Mouse (Mus musculus): ENCODE data around the gene Lekr1. TPM values are rescaled to one million over a fixed set of nuclear protein-coding genes. Genes with fewer than 3 reads are reported as not detected.

The Lekr1 gene
- polyA plus RNA-seq, 1 experiment from 2014 or later, result 8.9 TPM

DNA sequence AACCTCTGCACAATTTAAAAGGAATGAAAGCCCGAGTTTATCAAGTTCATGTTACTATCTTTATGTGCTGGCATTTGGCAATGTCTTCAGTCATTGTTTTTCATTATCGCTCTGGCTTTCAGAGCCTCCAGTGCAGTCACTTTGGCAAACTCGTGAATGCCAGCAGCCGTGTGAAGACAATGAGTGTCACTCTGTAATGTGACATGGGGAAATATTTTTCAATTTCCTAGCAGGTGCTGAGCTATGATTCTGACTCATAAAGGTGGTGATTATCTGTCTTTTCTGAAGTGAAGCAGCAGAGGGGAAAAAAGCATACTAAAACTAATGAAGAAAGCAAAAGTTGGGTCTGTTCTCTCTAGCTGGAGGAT, 177.1 kb downstream of the Lekr1 start:
- WGBS, result 66% methylated on average over 4 of the region's 4 CpGs
- no peak for ATAC-seq (ENCODE audit: insufficient number of reproducible peaks, insufficient read depth, low FRiP score, low TSS enrichment, low read depth)

GRCm38 (mm10) chr3:65844302-65844701, 178.3 kb downstream of the Lekr1 start:
- no peak overlapping the region for H3K9ac ChIP-seq
- no peak for ATAC-seq (ENCODE audit: insufficient number of reproducible peaks, insufficient read depth, low FRiP score, low TSS enrichment, low read depth)
- WGBS, result 85% methylated on average over 10 of the region's 10 CpGs

More for the DNA sequence above, 177.1 kb downstream of the Lekr1 start:
- Histone ChIP-seq H3K4me1 (peaks cover 7% of the 10 kb centered on the region; the same call in 1 of the 2 replicates), H3K27ac (no peak overlapping the region), H3K36me3 (no peaks in the 10 kb centered on the region), H3K9me3 (no peaks in the 10 kb centered on the region), H3K9ac (no peak overlapping the region), H3K27me3 (no peaks in the 10 kb centered on the region), H3K4me2 (no peak overlapping the region), H3K4me3 (no peak overlapping the region)

DNA sequence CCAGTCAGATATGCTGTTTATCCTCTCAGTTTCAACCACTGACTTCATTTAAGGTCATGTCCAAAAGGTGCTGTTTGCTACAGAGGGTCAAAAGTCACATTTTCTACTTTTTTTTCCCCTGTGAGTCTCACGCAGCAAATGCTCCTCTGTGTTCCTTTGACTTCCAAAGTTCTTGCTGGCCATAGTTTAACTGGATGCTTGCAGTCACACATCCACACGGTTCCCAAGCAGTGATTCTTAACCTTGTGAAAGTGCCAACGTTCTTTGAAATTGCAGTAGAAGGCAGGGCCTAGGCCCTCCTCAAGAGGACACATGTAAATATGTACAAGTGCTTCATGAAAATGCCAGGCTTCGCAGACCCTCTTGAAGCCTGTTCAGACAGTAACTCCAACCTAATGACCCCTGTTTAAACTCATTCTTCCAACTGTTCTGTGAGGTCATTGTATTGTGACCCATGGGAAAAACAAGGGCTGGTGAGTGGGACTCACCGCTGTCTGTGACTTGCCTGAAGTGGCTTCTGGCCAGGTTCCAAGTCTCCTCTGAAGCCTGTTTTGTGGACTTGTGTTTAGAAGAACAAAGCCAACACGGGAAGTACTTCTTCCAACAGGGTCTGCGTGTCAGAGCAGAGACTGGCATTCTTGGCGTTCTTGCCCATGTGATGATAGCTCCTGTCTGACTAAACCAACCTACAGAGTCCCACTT, 179.0 kb downstream of the Lekr1 start:
- Histone ChIP-seq H3K36me3 (no peaks in the 10 kb centered on the region), H3K9me3 (no peaks in the 10 kb centered on the region), H3K27ac (no peak overlapping the region), H3K4me2 (no peak overlapping the region), H3K9ac (no peak overlapping the region), H3K4me1 (peaks cover 7% of the 10 kb centered on the region; the same call in 1 of the 2 replicates), H3K4me3 (no peak overlapping the region), H3K27me3 (no peaks in the 10 kb centered on the region)
- no peak for ATAC-seq (ENCODE audit: insufficient number of reproducible peaks, insufficient read depth, low FRiP score, low TSS enrichment, low read depth)
- WGBS, result 78% methylated on average over 8 of the region's 8 CpGs

More at GRCm38 (mm10) chr3:65844302-65844701, 178.3 kb downstream of the Lekr1 start:
- Histone ChIP-seq H3K4me3 (no peak overlapping the region), H3K36me3 (no peaks in the 10 kb centered on the region), H3K4me1 (peaks cover 7% of the 10 kb centered on the region; the same call in 1 of the 2 replicates), H3K27me3 (no peaks in the 10 kb centered on the region), H3K4me2 (no peak overlapping the region), H3K9me3 (no peaks in the 10 kb centered on the region), H3K27ac (no peak overlapping the region)

DNA sequence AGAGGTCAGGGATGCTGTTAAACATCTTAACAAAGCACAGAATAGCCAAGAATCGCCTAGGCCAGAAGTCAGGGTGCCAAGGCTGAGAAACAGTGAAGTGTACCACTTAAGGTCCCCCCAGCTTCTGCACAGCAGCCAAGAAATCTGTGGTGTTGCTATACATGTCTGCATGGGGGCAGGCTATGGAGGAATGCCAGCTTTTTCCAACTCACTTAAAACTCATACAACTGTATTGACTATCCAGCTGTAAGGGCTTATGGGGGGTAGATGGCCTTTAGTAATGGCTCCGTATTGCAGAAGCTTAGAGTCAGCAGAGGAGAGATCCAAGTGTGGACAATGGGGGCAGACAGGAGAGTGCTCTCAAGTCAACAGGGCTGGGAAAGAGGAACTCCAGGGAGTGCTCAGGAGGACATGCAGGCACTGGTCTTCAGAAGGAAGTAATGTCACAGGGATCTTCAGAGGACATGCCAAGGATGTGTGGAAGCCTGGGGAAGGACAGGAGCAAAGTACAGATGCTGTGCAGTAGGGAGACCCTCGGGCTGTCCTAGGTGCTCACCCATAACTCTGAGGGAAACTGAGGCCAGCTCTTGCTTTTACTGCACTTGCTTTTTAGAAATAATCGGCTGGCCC, 181.2 kb downstream of the Lekr1 start:
- H3K27me3 ChIP-seq, result no peaks in the 10 kb centered on the region
- no peak overlapping the region for H3K4me3 ChIP-seq
- H3K36me3 ChIP-seq, result no peaks in the 10 kb centered on the region
- 84% methylated on average over 4 of the region's 4 CpGs for WGBS
- peaks cover 7% of the 10 kb centered on the region; the same call in 1 of the 2 replicates for H3K4me1 ChIP-seq
- no peak overlapping the region for H3K9ac ChIP-seq
- H3K4me2 ChIP-seq, result no peak overlapping the region
- no peak for ATAC-seq (ENCODE audit: insufficient number of reproducible peaks, insufficient read depth, low FRiP score, low TSS enrichment, low read depth)
- H3K9me3 ChIP-seq, result no peaks in the 10 kb centered on the region
- H3K27ac ChIP-seq, result no peak overlapping the region; the same call in 1 of the 2 replicates

GRCm38 (mm10) chr3:65853746-65854145, 187.7 kb downstream of the Lekr1 start:
- no peak for ATAC-seq (ENCODE audit: insufficient number of reproducible peaks, insufficient read depth, low FRiP score, low TSS enrichment, low read depth)
- 68% methylated on average over 5 of the region's 5 CpGs for WGBS
- peaks cover 3% of the 10 kb centered on the region; the same call in 1 of the 2 replicates for H3K27me3 ChIP-seq

GRCm38 (mm10) chr3:65855521-65855920, 189.5 kb downstream of the Lekr1 start:
- Histone ChIP-seq H3K9me3 (no peaks in the 10 kb centered on the region), H3K9ac (no peak overlapping the region), H3K4me1 (peaks cover 11% of the 10 kb centered on the region), H3K4me2 (no peak overlapping the region), H3K27ac (no peak overlapping the region), H3K36me3 (no peaks in the 10 kb centered on the region), H3K27me3 (peaks cover 11% of the 10 kb centered on the region), H3K4me3 (no peak overlapping the region)
- no peak for ATAC-seq (ENCODE audit: insufficient number of reproducible peaks, insufficient read depth, low FRiP score, low TSS enrichment, low read depth)
- 87% methylated on average over 5 of the region's 5 CpGs for WGBS

More at GRCm38 (mm10) chr3:65853746-65854145, 187.7 kb downstream of the Lekr1 start:
- Histone ChIP-seq H3K36me3 (no peaks in the 10 kb centered on the region), H3K4me3 (no peak overlapping the region), H3K9me3 (no peaks in the 10 kb centered on the region), H3K9ac (no peak overlapping the region), H3K4me1 (peaks cover 6% of the 10 kb centered on the region), H3K27ac (no peak overlapping the region), H3K4me2 (no peak overlapping the region)

- H3K27ac ChIP-seq, result no peak overlapping the region
- WGBS, result 51% methylated on average over 11 of the region's 11 CpGs
- H3K36me3 ChIP-seq, result no peaks in the 10 kb centered on the region
- peaks cover 19% of the 10 kb centered on the region for H3K4me1 ChIP-seq
- no peak overlapping the region for H3K4me3 ChIP-seq
- no peak overlapping the region; the same call in 1 of the 2 replicates for H3K4me2 ChIP-seq
- ATAC-seq (ENCODE audit: insufficient number of reproducible peaks, insufficient read depth, low FRiP score, low TSS enrichment, low read depth), result no peak
- no peaks in the 10 kb centered on the region for H3K9me3 ChIP-seq
- H3K9ac ChIP-seq, result no peak overlapping the region
- H3K27me3 ChIP-seq, result peaks cover 16% of the 10 kb centered on the region
These were observed 192.1 kb downstream of the Lekr1 start for GRCm38 (mm10) chr3:65858118-65858517.

GRCm38 (mm10) chr3:65858741-65859348, 192.8 kb downstream of the Lekr1 start:
- no peak overlapping the region for H3K27ac ChIP-seq
- H3K4me3 ChIP-seq, result no peak overlapping the region
- H3K4me2 ChIP-seq, result peak overlapping the region; percentile 17
- H3K9me3 ChIP-seq, result no peaks in the 10 kb centered on the region
- H3K27me3 ChIP-seq, result peaks cover 19% of the 10 kb centered on the region
- 12% methylated on average over 13 of the region's 13 CpGs for WGBS
- H3K9ac ChIP-seq, result no peak overlapping the region
- no peak for ATAC-seq (ENCODE audit: insufficient number of reproducible peaks, insufficient read depth, low FRiP score, low TSS enrichment, low read depth)
- no peaks in the 10 kb centered on the region for H3K36me3 ChIP-seq
- peaks cover 27% of the 10 kb centered on the region for H3K4me1 ChIP-seq

GRCm38 (mm10) chr3:65859750-65860149, 193.7 kb downstream of the Lekr1 start:
- Histone ChIP-seq H3K27ac (no peak overlapping the region), H3K36me3 (no peaks in the 10 kb centered on the region), H3K9ac (no peak overlapping the region), H3K4me3 (no peak overlapping the region), H3K4me2 (no peak overlapping the region), H3K9me3 (no peaks in the 10 kb centered on the region), H3K27me3 (peaks cover 27% of the 10 kb centered on the region), H3K4me1 (peaks cover 31% of the 10 kb centered on the region)
- no peak for ATAC-seq (ENCODE audit: insufficient number of reproducible peaks, insufficient read depth, low FRiP score, low TSS enrichment, low read depth)
- WGBS, result 86% methylated on average over 6 of the region's 6 CpGs

GRCm38 (mm10) chr3:65860903-65861302, 194.9 kb downstream of the Lekr1 start:
- H3K4me1 ChIP-seq, result peaks cover 31% of the 10 kb centered on the region

GRCm38 (mm10) chr3:65861471-65861881, 195.4 kb downstream of the Lekr1 start:
- peaks cover 31% of the 10 kb centered on the region for H3K4me1 ChIP-seq
- WGBS, result 18% methylated on average over 6 of the region's 6 CpGs
- no peak overlapping the region for H3K27ac ChIP-seq

More at GRCm38 (mm10) chr3:65860903-65861302, 194.9 kb downstream of the Lekr1 start:
- Histone ChIP-seq H3K36me3 (no peaks in the 10 kb centered on the region), H3K9ac (no peak overlapping the region), H3K27ac (no peak overlapping the region), H3K4me3 (no peak overlapping the region), H3K27me3 (peaks cover 30% of the 10 kb centered on the region), H3K9me3 (no peaks in the 10 kb centered on the region), H3K4me2 (no peak overlapping the region)
- ATAC-seq (ENCODE audit: insufficient number of reproducible peaks, insufficient read depth, low FRiP score, low TSS enrichment, low read depth), result no peak
- WGBS, result 34% methylated on average over 4 of the region's 4 CpGs

More at GRCm38 (mm10) chr3:65861471-65861881, 195.4 kb downstream of the Lekr1 start:
- Histone ChIP-seq H3K27me3 (peaks cover 30% of the 10 kb centered on the region), H3K9me3 (no peaks in the 10 kb centered on the region), H3K9ac (no peak overlapping the region), H3K36me3 (no peaks in the 10 kb centered on the region), H3K4me3 (no peak overlapping the region), H3K4me2 (no peak overlapping the region)
- no peak for ATAC-seq (ENCODE audit: insufficient number of reproducible peaks, insufficient read depth, low FRiP score, low TSS enrichment, low read depth)

Measured in embryonic facial prominence, embryonic 13.5 days (tissue).